Mouse (Mus musculus) lung, embryonic 16.5 days (tissue): Measurements from ENCODE around the gene Rapgef2. TPM values are rescaled to one million over a fixed set of nuclear protein-coding genes. Genes with fewer than 3 reads are reported as not detected.
A peak's percentile ranks its signal among the peaks of the same experiment; 100 is the strongest.

ENCODE experiments used
- ATAC-seq: fragments of 200-750 bp; cut with Nextera tagmentation; 2 replicates; pipeline ENCODE4 v1.8.0; 2017; ENCODE audit warnings: low read depth, mild to moderate bottlenecking, moderate library complexity
- H3K27ac ChIP-seq: fragments of 300-500 bp; sonication (generic); 2 replicates; pipeline ENCODE4 v1.5.1; 2014; ENCODE audit warnings: mild to moderate bottlenecking, control low read depth, low read length
- H3K27me3 ChIP-seq: fragments of 300-500 bp; sonication (generic); 2 replicates; pipeline ENCODE4 v1.6.1; 2014; ENCODE audit warnings: low read depth, low read length, mixed read lengths; ENCODE audit not compliant: control insufficient read depth, insufficient read depth
- H3K36me3 ChIP-seq: fragments of 300-500 bp; sonication (generic); 2 replicates; pipeline ENCODE4 v1.6.1; 2014; ENCODE audit warnings: low read length; ENCODE audit not compliant: control insufficient read depth, insufficient read depth
- H3K4me1 ChIP-seq: fragments of 300-500 bp; sonication (generic); replicated peaks from 2 replicates; pipeline ENCODE4 v1.6.1; 2014; ENCODE audit warnings: low read length, mixed read lengths; ENCODE audit not compliant: control insufficient read depth, insufficient read depth
- H3K4me2 ChIP-seq: fragments of 300-500 bp; sonication (generic); 2 replicates; pipeline ENCODE4 v1.6.1; 2014; ENCODE audit warnings: low read depth, low read length, control low read depth
- H3K4me3 ChIP-seq: fragments of 300-500 bp; sonication (generic); 2 replicates; pipeline ENCODE4 v1.5.1; 2014; ENCODE audit warnings: mild to moderate bottlenecking, low read length, control low read depth
- H3K9ac ChIP-seq: fragments of 300-500 bp; sonication (generic); 2 replicates; pipeline ENCODE4 v1.6.1; 2014; ENCODE audit warnings: low read length, control low read depth
- H3K9me3 ChIP-seq: fragments of 300-500 bp; sonication (generic); 2 replicates; pipeline ENCODE4 v1.6.1; 2016; ENCODE audit warnings: low read length; ENCODE audit not compliant: control insufficient read depth
- WGBS: fragments of 180-500 bp; shearing (Covaris S2); extraction: QIAGEN DNeasy Blood & Tissue Kit; methylation state at CpG from one replicate; pipeline ENCODE4 v1.1.7; 2014; 5-methylcytosine and 5-hydroxymethylcytosine counted together
- polyA plus RNA-seq: library from polyadenylated mRNA; unstranded; fragments of >200 nt; fragmentation: Nextera tagmentation; extraction: Ambion mirVana; gene quantifications from 2 replicates; pipeline ENCODE4 v1.2.1, GENCODE M21; 2015

Rapgef2 gene
- polyA plus RNA-seq, 1 experiment from 2014 or later: 5.1 TPM

- 82% methylated on average over 8 of the region's 8 CpGs for WGBS
Measured at GRCm38 (mm10) chr3:79269872-79270271, 16.4 kb downstream of the Rapgef2 start.

GRCm38 (mm10) chr3:79266976-79267375 is 19.3 kb downstream of the Rapgef2 start:
- Histone ChIP-seq H3K27ac (no peak overlapping the region), H3K9me3 (no peaks in the 10 kb centered on the region), H3K27me3 (no peaks in the 10 kb centered on the region), H3K4me3 (no peak overlapping the region), H3K4me2 (no peak overlapping the region), H3K4me1 (no peaks in the 10 kb centered on the region; the same call in none of the 2 replicates), H3K36me3 (no peaks in the 10 kb centered on the region), H3K9ac (no peak overlapping the region)
- WGBS: 75% methylated on average over 6 of the region's 6 CpGs
- no peak for ATAC-seq

More at GRCm38 (mm10) chr3:79269872-79270271, 16.4 kb downstream of the Rapgef2 start:
- ATAC-seq: no peak
- Histone ChIP-seq H3K4me3 (no peak overlapping the region), H3K4me2 (no peak overlapping the region), H3K27ac (no peak overlapping the region), H3K36me3 (no peaks in the 10 kb centered on the region), H3K9me3 (no peaks in the 10 kb centered on the region), H3K27me3 (no peaks in the 10 kb centered on the region), H3K9ac (no peak overlapping the region), H3K4me1 (peaks cover 12% of the 10 kb centered on the region)

GRCm38 (mm10) chr3:79261816-79262316 is 24.5 kb downstream of the Rapgef2 start:
- Histone ChIP-seq H3K9me3 (no peaks in the 10 kb centered on the region), H3K4me2 (no peak overlapping the region), H3K4me1 (no peaks in the 10 kb centered on the region; the same call in 1 of the 2 replicates), H3K27ac (no peak overlapping the region; the same call in 1 of the 2 replicates), H3K4me3 (no peak overlapping the region), H3K36me3 (no peaks in the 10 kb centered on the region), H3K27me3 (no peaks in the 10 kb centered on the region), H3K9ac (no peak overlapping the region)
- WGBS: 68% methylated on average over 6 of the region's 6 CpGs
- peak; percentile 62 for ATAC-seq

GRCm38 (mm10) chr3:79254023-79254422 is 32.3 kb downstream of the Rapgef2 start:
- Histone ChIP-seq H3K27me3 (no peaks in the 10 kb centered on the region), H3K9ac (no peak overlapping the region), H3K36me3 (no peaks in the 10 kb centered on the region), H3K9me3 (no peaks in the 10 kb centered on the region), H3K4me2 (no peak overlapping the region), H3K4me1 (peaks cover 13% of the 10 kb centered on the region), H3K4me3 (no peak overlapping the region), H3K27ac (no peak overlapping the region)
- no peak for ATAC-seq
- WGBS: 70% methylated on average over 3 of the region's 3 CpGs

GRCm38 (mm10) chr3:79253416-79253815 is 32.9 kb downstream of the Rapgef2 start:
- H3K4me3 ChIP-seq: no peak overlapping the region
- WGBS: 68% methylated on average over 9 of the region's 9 CpGs
- no peaks in the 10 kb centered on the region for H3K9me3 ChIP-seq
- H3K9ac ChIP-seq: no peak overlapping the region
- H3K27ac ChIP-seq: peak overlapping the region; percentile 58
- no peaks in the 10 kb centered on the region for H3K36me3 ChIP-seq
- H3K4me1 ChIP-seq: peaks cover 13% of the 10 kb centered on the region
- H3K27me3 ChIP-seq: no peaks in the 10 kb centered on the region
- H3K4me2 ChIP-seq: no peak overlapping the region
- ATAC-seq: no peak

GRCm38 (mm10) chr3:79252921-79253394 is 33.4 kb downstream of the Rapgef2 start:
- peak overlapping the region; percentile 58 for H3K27ac ChIP-seq
- no peak overlapping the region for H3K9ac ChIP-seq
- 45% methylated on average over 5 of the region's 5 CpGs for WGBS
- no peaks in the 10 kb centered on the region for H3K27me3 ChIP-seq
- H3K4me1 ChIP-seq: peaks cover 13% of the 10 kb centered on the region
- H3K4me3 ChIP-seq: no peak overlapping the region
- no peak overlapping the region for H3K4me2 ChIP-seq
- peak; percentile 65 for ATAC-seq
- no peaks in the 10 kb centered on the region for H3K9me3 ChIP-seq
- H3K36me3 ChIP-seq: no peaks in the 10 kb centered on the region

GRCm38 (mm10) chr3:79249955-79250354 is 36.4 kb downstream of the Rapgef2 start:
- 40% methylated on average over 1 of the region's 1 CpGs for WGBS
- Histone ChIP-seq H3K36me3 (no peaks in the 10 kb centered on the region), H3K4me2 (no peak overlapping the region), H3K27ac (no peak overlapping the region), H3K4me1 (peaks cover 13% of the 10 kb centered on the region), H3K27me3 (no peaks in the 10 kb centered on the region), H3K9me3 (no peaks in the 10 kb centered on the region), H3K4me3 (no peak overlapping the region), H3K9ac (no peak overlapping the region)
- ATAC-seq: no peak

GRCm38 (mm10) chr3:79248659-79249235 is 37.6 kb downstream of the Rapgef2 start:
- H3K4me3 ChIP-seq: no peak overlapping the region
- H3K4me2 ChIP-seq: no peak overlapping the region
- 91% methylated on average over 5 of the region's 5 CpGs for WGBS
- H3K27me3 ChIP-seq: no peaks in the 10 kb centered on the region
- no peaks in the 10 kb centered on the region for H3K36me3 ChIP-seq
- no peak overlapping the region for H3K27ac ChIP-seq
- peaks cover 16% of the 10 kb centered on the region for H3K4me1 ChIP-seq
- ATAC-seq: no peak
- no peak overlapping the region for H3K9ac ChIP-seq
- H3K9me3 ChIP-seq: no peaks in the 10 kb centered on the region

- H3K36me3 ChIP-seq: no peaks in the 10 kb centered on the region
- no peak for ATAC-seq
- H3K4me2 ChIP-seq: no peak overlapping the region
- H3K4me1 ChIP-seq: peaks cover 15% of the 10 kb centered on the region
- H3K4me3 ChIP-seq: no peak overlapping the region
- no peak overlapping the region for H3K27ac ChIP-seq
- no peaks in the 10 kb centered on the region for H3K9me3 ChIP-seq
- no peak overlapping the region for H3K9ac ChIP-seq
- H3K27me3 ChIP-seq: no peaks in the 10 kb centered on the region
- WGBS: 77% methylated on average over 11 of the region's 11 CpGs
Measured at GRCm38 (mm10) chr3:79248208-79248607, 38.1 kb downstream of the Rapgef2 start.
